Mouse (Mus musculus): ENCODE measurements at regions not wholly inside any gene's neighbourhood (a gene's known extent, or its start where the extent isn't known, plus 50 kb on each side); places are given as distances from the start of the nearest gene placed in this dataset.

- in situ Hi-C loops (cut with MboI, MseI), result no loop called here
These were observed 50.6 kb upstream of the Dap start for GRCm38 (mm10) chr15:31173309-31174115.

All from T-helper 17 cell (primary cell).